In genomic region chr12:65036892-65037545, GRCm38 (mm10) we compare ENCODE assay signal across 8 mouse cellular contexts. TPM values are rescaled to one million over a fixed set of nuclear protein-coding genes. Genes with fewer than 3 reads are reported as not detected.
DNase-seq lines count a peak whose midpoint lies in the region; ATAC-seq lines count a peak whose summit lies in the region.

No protein-coding gene starts in this region.

- DNase-seq in gastrocnemius, postnatal 10 days, result peak; percentile 7
- no peak for DNase-seq in gastrocnemius, postnatal 36 days
- peak; percentile 13 for DNase-seq in CD4-positive, CD25-positive, alpha-beta regulatory T cell, adult 2 months (ENCODE audit: low read depth, low spot score)
- peak; percentile 51 for DNase-seq in embryonic facial prominence, embryonic 14.5 days (ENCODE audit: low spot score)
- DNase-seq in limb, embryonic 10.5 days (ENCODE audit: low spot score), result no peak
- DNase-seq in layer of hippocampus, postnatal 25 days (ENCODE audit: extremely low spot score in 1 of 2, low spot score in 1 of 2), result no peak
- no peak for DNase-seq in left cerebral cortex, adult 11 months (ENCODE audit: low spot score)

- H3K9ac ChIP-seq in embryonic facial prominence, embryonic 14.5 days (ENCODE audit: low read depth, low read length), result peak overlapping the region; percentile 95
- peak overlapping the region; percentile 91; the same call in 1 of the 2 replicates for H3K9ac ChIP-seq in neural tube, embryonic 14.5 days (replicated peaks; ENCODE audit: low read depth, low read length)

- no peaks in the 10 kb centered on the region for H3K9me3 ChIP-seq in embryonic facial prominence, embryonic 14.5 days (ENCODE audit: control insufficient read depth, low read length)
- no peaks in the 10 kb centered on the region for H3K9me3 ChIP-seq in limb, embryonic 10.5 days (replicated peaks)
- no peaks in the 10 kb centered on the region for H3K9me3 ChIP-seq in neural tube, embryonic 14.5 days (ENCODE audit: control insufficient read depth, low read length)

- H3K36me3 ChIP-seq in embryonic facial prominence, embryonic 14.5 days (ENCODE audit: control insufficient read depth, insufficient read depth, low read length), result peaks cover 3% of the 10 kb centered on the region; the same call in 1 of the 2 replicates
- peaks cover 21% of the 10 kb centered on the region for H3K36me3 ChIP-seq in limb, embryonic 10.5 days
- H3K36me3 ChIP-seq in neural tube, embryonic 14.5 days (ENCODE audit: control insufficient read depth, insufficient read depth, low read length), result no peaks in the 10 kb centered on the region

- 15% methylated on average over 18 of the region's 18 CpGs for WGBS in embryonic facial prominence, embryonic 14.5 days
- 24% methylated on average over 18 of the region's 18 CpGs for WGBS in limb, embryonic 10.5 days
- WGBS in neural tube, embryonic 14.5 days, result 18% methylated on average over 18 of the region's 18 CpGs

- H3K4me3 ChIP-seq in embryonic facial prominence, embryonic 14.5 days (ENCODE audit: low read depth, low read length), result peak overlapping the region; percentile 96
- peak overlapping the region; percentile 92 for H3K4me3 ChIP-seq in limb, embryonic 10.5 days
- H3K4me3 ChIP-seq in neural tube, embryonic 14.5 days (ENCODE audit: low read depth, low read length), result peak overlapping the region; percentile 98

- H3K27ac ChIP-seq in embryonic facial prominence, embryonic 14.5 days (replicated peaks; ENCODE audit: low read depth, low read length), result no peak overlapping the region
- peak overlapping the region; percentile 97 for H3K27ac ChIP-seq in limb, embryonic 10.5 days
- no peak overlapping the region for H3K27ac ChIP-seq in neural tube, embryonic 14.5 days (ENCODE audit: low read depth, low read length)

- no peaks in the 10 kb centered on the region for H3K27me3 ChIP-seq in embryonic facial prominence, embryonic 14.5 days (replicated peaks; ENCODE audit: control insufficient read depth, insufficient read depth, low read length)
- no peaks in the 10 kb centered on the region for H3K27me3 ChIP-seq in limb, embryonic 10.5 days (ENCODE audit: low read depth, poor library complexity, severe bottlenecking)
- no peaks in the 10 kb centered on the region for H3K27me3 ChIP-seq in neural tube, embryonic 14.5 days (ENCODE audit: control insufficient read depth, insufficient read depth, low read length)

- peaks cover 18% of the 10 kb centered on the region for H3K4me1 ChIP-seq in embryonic facial prominence, embryonic 14.5 days (ENCODE audit: control insufficient read depth, insufficient read depth, low read length)
- H3K4me1 ChIP-seq in limb, embryonic 10.5 days, result peaks cover 11% of the 10 kb centered on the region; the same call in 1 of the 2 replicates
- H3K4me1 ChIP-seq in neural tube, embryonic 14.5 days (ENCODE audit: control insufficient read depth, insufficient read depth, low read length), result peaks cover 21% of the 10 kb centered on the region

- ATAC-seq in embryonic facial prominence, embryonic 14.5 days (ENCODE audit: low read depth), result no peak
- ATAC-seq in neural tube, embryonic 14.5 days (ENCODE audit: low read depth), result peak; percentile 10; the same call in 1 of the 2 replicates

- intact Hi-C loops in gastrocnemius, postnatal 36 days (cut with DNase I), result no loop called here

- peak overlapping the region; percentile 55 for H3K4me2 ChIP-seq in embryonic facial prominence, embryonic 14.5 days (ENCODE audit: low read depth, low read length)
- peak overlapping the region; percentile 55 for H3K4me2 ChIP-seq in neural tube, embryonic 14.5 days (ENCODE audit: low read depth, low read length)

RNA-seq across cellular contexts. Expression of gene Prpf39, which starts 0.9 kb away (rescaled TPM):
- total RNA-seq in gastrocnemius, postnatal 10 days (2021), result 10 to 100 TPM; 17.4 to 28.7 TPM
- total RNA-seq in gastrocnemius, postnatal 36 days (2021), result 10 to 100 TPM; 11.5 to 14.0 TPM
- 47.3 and 50.6 TPM in 2 replicates for polyA plus RNA-seq in embryonic facial prominence, embryonic 14.5 days (2014; fragmentation: Nextera tagmentation; extraction: Ambion mirVana)
- 55.4 and 69.3 TPM in 2 replicates for polyA plus RNA-seq in limb, embryonic 10.5 days (2016; fragmentation: Nextera tagmentation; extraction: Ambion mirVana)
- 61.3 and 64.4 TPM in 2 replicates for polyA plus RNA-seq in neural tube, embryonic 14.5 days (2014; fragmentation: Nextera tagmentation; extraction: Ambion mirVana)
- total RNA-seq in layer of hippocampus, postnatal 25 days (2021), result 10 to 100 TPM; 30.8 to 49.2 TPM

RNA-seq across cellular contexts. Expression of gene Fkbp3, which starts 36.8 kb away (rescaled TPM):
- 100 to 1,000 TPM; 212 TPM for total RNA-seq in gastrocnemius, postnatal 10 days (2021)
- total RNA-seq in gastrocnemius, postnatal 36 days (2021), result 100 to 1,000 TPM; 167 to 194 TPM
- polyA plus RNA-seq in embryonic facial prominence, embryonic 14.5 days (2014; fragmentation: Nextera tagmentation; extraction: Ambion mirVana), result 389 and 391 TPM in 2 replicates
- 645 and 699 TPM in 2 replicates for polyA plus RNA-seq in limb, embryonic 10.5 days (2016; fragmentation: Nextera tagmentation; extraction: Ambion mirVana)
- polyA plus RNA-seq in neural tube, embryonic 14.5 days (2014; fragmentation: Nextera tagmentation; extraction: Ambion mirVana), result 397 and 407 TPM in 2 replicates
- 100 to 1,000 TPM; 147 to 157 TPM for total RNA-seq in layer of hippocampus, postnatal 25 days (2021)

RNA-seq across cellular contexts. Expression of gene Fancm, which starts 38.4 kb away (rescaled TPM):
- 1 to 10 TPM; 3.9 to 7.1 TPM for total RNA-seq in gastrocnemius, postnatal 10 days (2021)
- total RNA-seq in gastrocnemius, postnatal 36 days (2021), result 1 to 10 TPM in 1 of 2 experiments, under 1 TPM in 1; 0.99 to 3.0 TPM
- 7.4 and 10.0 TPM in 2 replicates for polyA plus RNA-seq in embryonic facial prominence, embryonic 14.5 days (2014; fragmentation: Nextera tagmentation; extraction: Ambion mirVana)
- polyA plus RNA-seq in limb, embryonic 10.5 days (2016; fragmentation: Nextera tagmentation; extraction: Ambion mirVana), result 16.9 and 17.8 TPM in 2 replicates
- polyA plus RNA-seq in neural tube, embryonic 14.5 days (2014; fragmentation: Nextera tagmentation; extraction: Ambion mirVana), result 9.3 and 11.4 TPM in 2 replicates
- 10 to 100 TPM in 1 of 2 experiments, 1 to 10 TPM in 1; 9.9 to 19.2 TPM for total RNA-seq in layer of hippocampus, postnatal 25 days (2021)

Comparison
In these comparisons a context has a peak if more than half of its experiments do, and no peak if none do; other contexts are left out.
1. DNase-seq: peak in gastrocnemius, postnatal 10 days (single experiment), CD4-positive, CD25-positive, alpha-beta regulatory T cell, adult 2 months (single experiment) and embryonic facial prominence, embryonic 14.5 days (single experiment); none in gastrocnemius, postnatal 36 days (0 of 2), limb, embryonic 10.5 days (single experiment), layer of hippocampus, postnatal 25 days (0 of 2) and left cerebral cortex, adult 11 months (single experiment).
2. Peak in every context shown above with its lines, with median percentiles within 50 percentile points of each other: H3K4me3 ChIP-seq.